Mouse (Mus musculus): ENCODE data around the gene Adap1.
A peak's percentile ranks its signal among the peaks of the same experiment; 100 is the strongest.

Adap1 gene

DNA sequence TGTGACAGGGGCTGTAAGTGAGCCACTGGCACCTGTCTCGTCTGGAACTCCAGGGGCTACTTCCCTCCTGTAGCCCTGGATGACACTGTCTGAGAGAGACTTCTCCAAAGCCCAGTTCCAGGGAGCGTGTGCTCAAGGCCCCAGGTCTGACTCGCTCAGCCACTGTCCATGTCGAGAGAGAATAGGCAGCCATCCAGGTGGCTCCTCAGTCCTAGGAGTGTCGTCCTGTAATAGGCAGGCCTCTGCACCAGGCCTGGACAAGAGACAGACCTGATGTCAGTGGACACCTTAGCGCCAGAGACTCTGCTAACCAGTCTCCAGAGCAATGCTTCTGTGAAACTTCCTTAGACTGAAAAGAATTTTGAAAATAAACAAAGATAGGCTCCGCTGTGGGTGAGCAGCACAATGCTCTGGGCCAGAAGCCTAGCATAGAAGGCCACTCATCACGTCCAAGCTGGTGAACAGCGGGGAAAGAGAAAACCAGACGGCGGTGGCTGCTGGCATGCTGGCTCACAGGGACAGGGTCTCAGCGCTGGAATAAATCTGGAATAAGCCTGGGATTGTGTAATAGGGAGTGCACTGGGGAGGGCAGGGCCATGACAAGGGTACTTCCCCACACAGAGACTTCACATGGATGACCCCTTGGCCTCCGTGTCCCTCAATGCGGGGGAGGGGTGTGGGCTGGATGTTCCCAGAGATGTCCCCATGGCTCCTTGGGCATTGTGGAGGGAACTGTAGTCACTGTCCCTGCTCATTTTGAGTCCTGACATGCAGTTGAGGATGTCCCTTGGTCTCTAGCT, 39.1 kb downstream of the Adap1 start:
- no peak for DNase-seq (ENCODE audit: low spot score in 2 of 2)

DNA sequence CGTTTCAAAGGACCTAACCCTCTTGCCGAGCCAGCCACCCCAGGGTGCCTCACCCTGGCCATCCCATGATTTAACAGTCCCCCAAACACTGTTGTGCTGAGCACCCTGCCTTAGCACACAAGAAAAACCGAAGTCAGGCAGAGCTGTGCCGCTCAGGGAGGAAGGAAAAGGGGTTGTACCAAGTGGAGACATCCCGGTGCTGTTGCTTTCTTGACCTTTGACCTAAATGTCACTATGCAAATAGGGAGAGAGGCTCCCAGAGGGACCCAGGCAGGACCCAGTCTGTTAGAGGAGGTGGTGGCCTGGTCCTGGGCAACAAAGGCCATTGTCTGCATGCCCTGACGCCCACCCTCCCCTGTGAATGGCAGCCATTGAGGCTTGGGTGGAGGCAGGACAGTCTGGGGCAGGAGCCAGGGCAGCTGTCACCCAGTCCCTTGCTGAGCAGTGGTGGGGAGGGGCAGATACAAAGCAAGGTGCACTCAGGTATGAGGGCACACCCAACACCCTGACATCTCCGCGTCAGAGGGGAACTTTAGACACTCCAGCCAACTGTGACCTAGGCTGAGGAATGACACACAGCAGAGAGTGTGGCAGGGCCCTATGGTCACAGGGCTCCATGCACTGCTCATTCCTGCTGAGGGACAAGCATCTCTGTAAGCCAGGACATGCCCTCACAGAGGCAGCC, 39.9 kb downstream of the Adap1 start:
- no peak for DNase-seq (ENCODE audit: low spot score in 2 of 2)

DNA sequence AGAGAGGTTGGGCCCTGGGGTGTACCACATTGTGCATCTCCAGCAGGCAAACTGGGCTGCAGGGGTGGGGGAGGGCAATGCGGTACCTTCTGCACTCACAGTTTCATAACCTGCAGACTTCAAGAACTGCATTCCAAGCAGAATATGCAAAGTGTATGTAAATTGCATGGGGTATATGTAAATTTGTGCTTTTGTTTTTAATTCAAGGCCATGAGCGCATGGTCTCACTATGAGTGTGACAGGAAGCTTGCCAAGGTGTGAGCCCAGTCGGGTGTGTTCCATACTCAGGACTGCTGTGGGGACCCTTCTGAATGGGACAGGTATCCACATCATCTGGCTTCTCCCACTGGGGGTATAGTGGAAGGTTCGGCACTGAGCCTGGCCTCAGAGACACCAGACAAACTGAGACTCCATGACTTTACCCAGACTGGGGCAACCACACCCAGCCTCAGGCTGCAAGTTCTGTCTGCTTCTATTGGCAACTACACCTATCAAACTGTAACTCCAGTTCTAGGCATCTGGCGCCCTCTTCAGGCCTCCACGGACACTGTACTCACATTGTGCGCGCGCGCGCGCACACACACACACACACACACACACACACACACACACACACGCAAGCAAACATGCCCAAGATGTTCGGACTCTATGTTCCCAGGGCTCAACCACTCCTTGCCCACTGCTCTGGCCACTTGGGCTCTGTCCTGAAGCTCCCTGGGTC, 41.8 kb downstream of the Adap1 start:
- DNase-seq (ENCODE audit: low spot score in 2 of 2): no peak

DNA sequence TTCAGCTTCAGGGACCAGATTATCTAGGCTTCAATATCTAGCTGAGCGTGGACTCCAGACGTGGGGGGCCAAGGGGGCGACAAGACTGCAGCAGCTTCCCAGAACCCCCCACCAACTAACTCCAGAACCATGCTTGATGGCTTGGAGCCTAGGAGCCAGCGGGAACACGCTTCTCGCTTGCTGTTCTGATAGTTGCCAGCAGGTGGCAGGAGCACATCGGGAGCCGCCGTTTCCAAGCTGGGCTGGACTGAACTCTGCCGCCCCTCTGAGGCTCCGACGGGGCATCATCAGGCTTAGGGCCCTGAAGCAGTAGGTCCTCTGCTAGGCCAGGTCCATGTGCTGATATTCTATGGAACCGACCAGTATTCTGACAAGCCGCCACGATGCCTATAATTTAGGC, 43.2 kb downstream of the Adap1 start:
- DNase-seq (ENCODE audit: low spot score in 2 of 2): peak in 1 of 2 experiments; percentile 90

DNA sequence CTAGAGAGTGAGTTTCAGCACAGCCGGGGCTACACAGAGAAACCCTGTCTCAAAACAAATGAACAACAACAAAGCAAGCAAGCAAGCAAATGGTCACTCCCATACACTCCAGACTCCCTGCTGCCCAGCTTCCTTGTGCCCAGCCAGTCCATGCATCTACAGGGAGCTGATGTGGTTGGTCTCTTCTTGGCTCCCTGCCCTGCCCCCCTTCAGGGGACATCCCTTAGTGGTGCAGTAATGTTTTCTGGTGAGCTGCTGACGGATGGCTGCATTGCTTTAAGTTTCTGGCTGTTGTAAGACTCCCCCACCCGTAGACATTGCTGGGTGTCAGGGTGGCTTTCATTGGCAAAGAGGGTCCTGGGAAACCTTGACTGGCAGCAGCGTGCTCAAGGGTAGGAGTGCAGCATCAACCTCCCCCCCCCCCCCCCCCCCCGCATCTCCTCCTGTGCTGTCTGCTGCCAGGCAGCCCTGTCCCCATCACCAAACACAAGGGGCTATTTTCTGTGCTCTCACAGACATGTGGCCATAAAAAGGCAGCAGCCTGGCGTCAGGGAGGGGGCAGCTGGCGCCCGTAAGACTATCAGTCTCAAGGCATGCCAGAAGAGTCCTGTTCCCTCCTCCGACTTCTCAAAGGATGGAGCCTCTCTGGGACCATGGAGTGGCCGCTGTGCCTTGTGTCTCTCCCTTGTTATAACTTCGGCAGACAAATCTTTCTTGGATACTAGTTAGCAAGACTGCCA, 43.9 kb downstream of the Adap1 start:
- DNase-seq (ENCODE audit: low spot score in 2 of 2): no peak

DNA sequence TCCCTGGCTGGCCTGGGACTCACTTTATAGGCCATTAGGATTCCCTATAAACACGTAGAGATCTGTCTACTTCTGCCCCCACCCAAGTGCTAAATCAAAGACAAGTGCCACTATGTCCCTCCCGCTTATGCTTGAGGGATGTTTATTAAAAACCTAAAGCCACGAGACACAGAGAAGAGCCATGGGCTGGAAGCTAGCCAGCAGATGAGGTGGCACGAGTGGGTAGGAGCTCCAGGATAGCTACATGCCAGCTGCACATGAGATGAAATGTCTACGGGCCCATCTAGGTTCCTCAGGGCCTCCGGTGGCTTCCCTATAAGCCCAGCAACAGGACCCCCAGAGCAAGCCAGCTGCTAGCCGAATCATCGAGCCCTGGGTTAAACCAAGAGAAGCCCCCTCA, 48.1 kb downstream of the Adap1 start:
- DNase-seq (ENCODE audit: low spot score in 2 of 2): peak in 1 of 2 experiments; percentile 79

DNA sequence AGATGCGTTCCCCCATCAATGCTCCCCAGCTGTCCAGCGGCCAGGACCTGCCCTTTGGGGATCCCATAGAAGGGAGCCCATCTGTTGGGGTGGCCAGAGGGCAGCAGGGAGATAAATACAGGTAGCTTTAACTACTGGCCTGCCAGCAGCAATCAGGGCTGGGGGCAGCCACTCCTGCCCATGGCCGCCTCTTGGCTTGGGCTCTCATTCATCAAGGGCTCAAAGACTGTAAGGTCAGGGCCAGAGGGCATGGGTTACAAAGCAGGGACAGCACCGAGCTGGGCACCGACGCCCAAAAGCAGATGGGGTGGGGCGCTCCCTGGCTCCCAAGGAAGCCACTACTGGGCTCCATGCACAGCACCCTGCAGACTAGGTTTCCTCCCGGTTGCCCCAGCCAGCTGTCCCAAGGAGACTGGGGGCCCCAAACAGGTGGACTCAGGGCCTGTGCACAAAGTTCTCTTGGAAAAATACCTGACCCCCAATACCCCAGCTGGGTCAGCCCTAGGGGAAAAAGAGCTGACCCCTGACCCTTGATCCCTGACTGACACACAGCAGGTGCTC, 53.3 kb downstream of the Adap1 start:
- no peak for DNase-seq (ENCODE audit: low spot score in 2 of 2)

DNA sequence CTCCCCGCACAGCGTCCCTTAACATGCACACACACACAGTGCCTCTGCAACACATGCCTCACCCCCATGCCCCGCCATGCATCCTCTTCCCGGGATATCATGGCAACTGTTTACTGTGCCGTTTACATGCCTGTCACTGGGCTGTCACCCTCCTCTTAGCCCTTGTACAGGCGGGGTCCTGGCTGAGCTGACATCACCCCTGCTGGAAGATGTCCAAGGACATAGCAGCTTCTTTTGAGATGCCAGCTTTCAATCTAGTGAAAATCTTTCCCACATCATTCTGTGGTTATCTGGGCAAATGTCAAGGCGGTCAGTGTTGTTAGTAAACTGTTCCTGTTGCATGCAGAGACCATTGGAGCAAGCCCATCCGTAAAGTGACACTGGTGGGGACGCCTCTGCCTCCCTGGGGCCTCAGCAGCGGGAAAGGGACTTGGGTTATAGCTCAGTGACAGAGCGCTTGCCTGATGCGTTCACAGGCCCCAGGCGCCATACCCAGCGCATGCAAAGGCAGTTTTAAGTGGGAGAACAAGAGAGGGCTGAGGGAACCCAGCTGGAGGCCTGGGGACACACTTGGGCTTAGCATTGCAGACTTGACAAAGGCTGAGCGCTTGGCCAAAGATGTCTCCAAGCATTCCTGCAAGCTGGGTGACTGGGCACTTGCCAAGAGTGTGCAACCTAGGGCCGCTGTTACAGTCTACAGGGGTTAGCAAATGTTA, 54.5 kb downstream of the Adap1 start:
- no peak for DNase-seq (ENCODE audit: low spot score in 2 of 2)

DNA sequence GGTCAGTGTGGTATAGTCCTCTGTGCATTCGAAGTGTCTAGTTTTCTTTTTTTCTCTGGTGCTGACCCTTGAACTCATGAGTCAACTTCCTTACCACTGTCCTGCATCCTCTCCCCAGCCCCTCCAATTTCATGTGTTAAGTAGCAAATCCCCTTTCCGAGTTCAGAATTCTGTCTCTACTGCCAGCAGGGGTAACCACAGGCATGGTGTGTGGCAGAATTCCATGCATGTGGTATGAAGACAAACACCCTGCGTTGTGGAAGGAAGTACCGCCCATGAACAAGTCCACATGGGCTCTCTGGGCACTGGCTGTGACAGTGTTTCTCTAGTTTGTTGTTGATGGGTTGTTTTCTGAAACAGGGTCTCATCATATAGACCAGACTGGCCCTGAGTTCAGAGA, 57.8 kb downstream of the Adap1 start:
- DNase-seq (ENCODE audit: low spot score in 2 of 2): no peak

DNA sequence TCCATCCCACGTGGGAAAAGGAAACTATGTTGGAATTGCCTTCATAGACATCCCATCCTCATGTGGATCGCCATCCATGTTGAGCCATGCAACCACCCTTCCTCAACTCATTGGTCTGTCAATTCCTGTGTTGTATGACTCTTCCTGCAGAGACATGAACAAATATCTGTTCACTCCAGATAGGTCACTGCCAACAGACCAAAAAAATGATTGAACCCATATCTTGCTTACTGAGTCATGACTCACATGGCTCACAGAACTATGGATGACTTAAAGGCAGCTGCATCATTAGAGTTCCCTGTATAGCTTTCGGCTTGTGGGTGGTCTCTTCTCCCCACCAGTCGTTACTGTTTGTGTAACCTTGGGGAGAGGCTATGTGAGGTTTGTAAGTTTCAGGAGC, 64.0 kb downstream of the Adap1 start:
- no peak for DNase-seq (ENCODE audit: low spot score in 2 of 2)

DNA sequence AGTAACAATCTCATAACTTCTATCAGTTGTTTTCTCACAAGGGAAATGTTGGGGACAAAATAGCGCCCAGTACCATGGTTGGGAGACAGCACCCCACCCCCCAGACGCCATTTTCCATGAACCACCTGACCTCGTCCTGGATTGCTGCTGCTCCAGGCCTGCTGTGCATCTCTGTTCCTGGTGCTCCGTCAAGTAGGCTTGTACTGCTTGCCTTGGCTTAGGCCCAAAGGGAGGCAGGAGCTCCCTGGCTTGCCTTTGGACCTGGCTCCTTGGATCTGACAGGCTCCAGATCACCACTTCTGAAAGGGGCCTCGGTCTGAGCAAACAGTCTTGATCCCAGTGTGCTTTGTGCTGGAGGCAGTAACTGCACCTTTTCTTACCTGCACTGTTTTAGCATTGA, 65.6 kb downstream of the Adap1 start:
- no peak for DNase-seq (ENCODE audit: low spot score in 2 of 2)

DNA sequence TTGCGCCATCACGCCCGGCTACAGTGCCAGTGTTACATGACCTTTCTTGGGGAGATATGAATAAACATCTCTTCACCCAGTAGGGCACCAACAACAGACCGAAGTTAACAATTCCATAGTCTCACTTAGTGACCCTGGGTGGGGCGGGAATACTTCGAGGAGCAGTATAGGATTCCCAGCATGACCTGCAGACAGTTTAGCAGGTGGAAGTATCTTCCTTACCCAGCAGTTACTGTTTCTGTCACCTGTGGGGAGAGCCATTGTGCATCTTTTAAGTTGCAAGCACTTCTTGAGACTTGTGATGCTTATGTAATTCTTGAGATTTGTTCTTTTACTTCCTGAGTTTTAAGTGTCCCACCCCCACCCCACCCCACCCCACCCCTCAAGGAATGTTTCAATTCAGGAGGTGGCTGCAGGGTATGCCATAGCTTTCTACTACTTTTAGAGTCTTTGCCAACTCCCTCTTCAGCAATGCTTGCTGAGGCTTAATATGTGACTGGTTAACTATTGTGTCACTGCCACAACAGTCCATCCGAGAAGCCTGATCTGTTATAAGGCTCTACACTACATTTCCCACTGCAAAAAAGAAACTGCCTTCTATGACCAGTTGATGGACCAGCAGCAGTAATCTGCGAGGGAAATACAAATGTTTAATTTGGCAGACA, 66.9 kb downstream of the Adap1 start:
- DNase-seq (ENCODE audit: low spot score in 2 of 2): no peak

DNA sequence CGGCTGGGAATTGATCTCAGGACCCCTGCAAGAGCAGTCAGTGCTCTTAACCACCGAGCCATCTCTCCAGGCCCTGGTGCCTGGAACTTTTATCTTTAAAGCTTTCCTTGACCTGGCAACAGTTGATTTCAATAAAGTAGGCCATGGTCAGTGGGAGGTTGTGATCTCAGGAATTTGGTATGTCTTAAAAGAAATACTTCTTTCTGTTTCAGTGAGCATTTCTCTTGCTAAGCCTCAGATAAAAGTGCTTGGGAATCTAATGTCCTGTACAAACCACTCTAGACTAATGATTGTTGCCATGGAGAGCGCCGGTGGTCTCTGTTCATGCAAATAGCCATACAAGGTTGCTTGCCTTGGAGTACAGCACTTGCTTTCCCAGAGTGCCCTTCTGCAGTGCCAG, 67.6 kb downstream of the Adap1 start:
- no peak for DNase-seq (ENCODE audit: low spot score in 2 of 2)

DNA sequence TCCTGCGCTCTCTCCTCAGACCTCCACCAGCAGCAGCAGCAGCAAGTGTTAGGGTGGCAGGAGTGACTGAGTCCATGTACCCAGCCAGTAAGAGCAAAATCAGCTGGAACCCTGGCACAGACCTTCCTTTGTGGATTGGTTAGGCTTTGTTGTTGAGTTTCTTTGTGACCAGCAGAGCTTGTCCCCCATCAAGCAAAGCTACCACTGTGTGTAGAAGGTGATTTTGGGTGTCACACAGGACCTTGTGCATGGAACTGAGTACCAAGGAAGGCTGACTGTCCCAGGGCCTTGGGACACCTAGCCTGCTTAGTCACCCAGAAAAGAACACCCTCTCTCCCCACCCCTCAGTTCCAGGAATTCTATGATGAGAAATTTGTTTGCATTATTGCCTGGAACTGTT, 68.2 kb downstream of the Adap1 start:
- no peak for DNase-seq (ENCODE audit: low spot score in 2 of 2)

DNA sequence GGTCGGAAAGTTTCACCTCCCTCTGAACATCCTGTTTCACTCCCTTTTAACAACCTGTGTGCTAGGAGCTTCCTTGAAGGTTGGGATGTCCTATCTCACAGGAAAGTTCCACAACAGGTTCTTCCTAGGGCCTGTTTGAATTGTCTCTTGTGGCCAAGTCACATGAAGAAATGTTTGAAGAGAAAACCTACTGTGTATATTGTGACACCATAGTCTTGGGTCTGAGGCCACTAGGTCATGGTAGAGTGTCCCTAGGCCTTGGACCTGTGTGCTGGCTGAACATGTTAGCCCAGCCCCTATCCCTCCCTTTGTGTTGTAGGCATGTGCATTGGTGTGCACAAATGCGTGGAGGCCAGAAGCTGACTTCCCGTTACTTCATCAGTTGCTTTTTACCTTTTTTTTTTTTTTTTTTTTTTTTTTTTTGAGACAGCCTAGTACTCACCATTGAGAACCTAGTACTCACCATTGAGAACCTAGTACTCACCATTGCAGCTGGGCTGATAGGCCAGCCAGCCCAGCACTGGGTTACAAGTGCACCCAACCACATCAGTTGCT, 69.1 kb downstream of the Adap1 start:
- DNase-seq (ENCODE audit: low spot score in 2 of 2): no peak

DNA sequence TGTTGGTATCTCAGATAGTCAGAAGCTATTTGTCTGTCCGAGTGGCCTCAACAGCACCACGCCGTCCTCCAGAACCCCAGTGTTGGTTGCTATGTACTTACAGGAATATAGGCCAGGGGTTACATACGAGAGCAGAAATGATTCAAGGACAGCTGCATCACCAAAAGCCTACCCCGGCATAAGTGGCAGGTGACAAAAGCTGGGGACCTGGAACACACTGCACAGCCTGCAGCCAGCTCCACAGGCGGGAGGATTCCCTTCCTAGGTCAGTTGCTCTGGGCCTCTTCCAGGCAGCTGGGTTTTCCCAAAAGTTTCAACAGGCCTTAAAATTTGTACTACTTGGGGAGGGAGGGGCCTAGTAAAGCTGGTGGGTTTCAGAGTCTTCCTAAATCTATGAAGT, 69.6 kb downstream of the Adap1 start:
- no peak for DNase-seq (ENCODE audit: low spot score in 2 of 2)

DNA sequence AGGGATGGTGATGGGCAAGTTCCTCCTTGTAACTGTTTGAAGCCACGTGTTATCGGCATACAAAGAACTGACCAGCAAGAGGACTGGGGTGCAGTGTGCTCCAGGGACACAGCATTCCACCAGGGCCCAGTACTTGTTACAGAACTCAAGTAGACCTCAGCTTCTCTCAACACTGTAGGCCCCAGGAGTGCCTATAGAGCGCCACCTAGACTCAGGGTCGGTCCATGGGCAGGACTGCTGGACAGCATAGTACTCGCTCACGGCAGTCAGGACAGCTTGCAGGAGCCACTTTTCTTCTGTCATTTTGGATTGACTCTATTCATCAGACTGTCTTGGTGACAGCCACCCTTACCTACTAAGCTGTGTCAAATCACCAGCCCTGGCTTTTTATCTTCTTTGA, 70.5 kb downstream of the Adap1 start:
- no peak for DNase-seq (ENCODE audit: low spot score in 2 of 2)

DNA sequence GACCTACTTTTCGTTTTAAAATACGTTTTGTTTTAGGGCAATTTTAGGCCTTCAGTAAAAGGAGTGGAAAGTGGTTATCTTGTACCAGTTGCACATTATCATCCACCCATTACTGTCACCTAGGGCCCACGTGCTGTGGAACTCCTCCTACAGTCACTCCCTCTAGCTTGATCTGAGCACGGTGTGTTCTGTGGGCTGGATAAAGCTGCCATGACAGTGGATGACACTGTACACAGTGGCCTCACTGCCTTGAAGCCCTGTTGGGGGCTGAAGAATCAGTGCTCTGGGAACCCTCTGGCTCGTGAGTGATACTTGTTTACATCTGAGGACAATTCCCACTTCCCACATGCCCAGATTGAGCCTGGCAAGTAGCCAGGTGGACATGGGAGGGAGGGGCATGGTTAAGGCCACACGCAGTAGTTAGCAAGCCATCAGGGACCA, 72.1 kb downstream of the Adap1 start:
- no peak for DNase-seq (ENCODE audit: low spot score in 2 of 2)

DNA sequence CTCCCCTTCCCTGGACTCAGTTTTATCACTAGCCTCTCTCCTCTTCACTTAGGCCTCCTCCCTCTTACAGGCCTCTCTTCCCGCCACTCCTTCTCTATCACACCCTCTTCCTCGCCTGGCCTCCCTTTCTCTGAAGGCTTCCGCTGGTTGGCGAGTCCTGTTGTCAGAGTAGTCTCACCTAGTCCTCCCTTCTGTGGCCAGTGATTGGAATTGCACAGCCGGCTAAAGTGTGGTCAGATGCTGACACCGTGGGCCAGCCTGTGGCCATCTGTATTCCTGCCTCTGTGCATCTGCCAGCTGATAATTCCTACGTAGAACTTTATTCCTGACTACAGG, 72.5 kb downstream of the Adap1 start:
- no peak for DNase-seq (ENCODE audit: low spot score in 2 of 2)

Data from left cerebral cortex, adult 9 months (tissue).